Comparison of ENCODE assay signal across 8 mouse cellular contexts in genomic region chr1:179137145-179137477, GRCm38 (mm10).
A peak's percentile ranks its signal among the peaks of the same experiment; 100 is the strongest.
DNase-seq lines count a peak whose midpoint lies in the region; ATAC-seq and TF ChIP-seq lines count a peak whose summit lies in the region.

No protein-coding gene starts in this region.

- H3K9ac ChIP-seq in heart, embryonic 13.5 days, result no peak overlapping the region
- no peak overlapping the region for H3K9ac ChIP-seq in liver, postnatal 0 days (replicated peaks)
- H3K9ac ChIP-seq in liver, embryonic 11.5 days (ENCODE audit: low read depth, low read length), result no peak overlapping the region
- no peak overlapping the region for H3K9ac ChIP-seq in hindbrain, embryonic 11.5 days (ENCODE audit: low read depth, low read length)

- H3K36me3 ChIP-seq in heart, embryonic 13.5 days, result peaks cover 9% of the 10 kb centered on the region; the same call in 1 of the 2 replicates
- no peaks in the 10 kb centered on the region for H3K36me3 ChIP-seq in liver, postnatal 0 days (replicated peaks; ENCODE audit: insufficient read depth, low read length)
- peaks cover 6% of the 10 kb centered on the region for H3K36me3 ChIP-seq in liver, embryonic 11.5 days (ENCODE audit: control insufficient read depth, insufficient read depth, low read length)
- H3K36me3 ChIP-seq in hindbrain, embryonic 11.5 days (ENCODE audit: control insufficient read depth, insufficient read depth, low read length), result no peaks in the 10 kb centered on the region

- intact Hi-C loops in gastrocnemius, postnatal 36 days (cut with DNase I), result no loop called here

- no peak for TF ChIP-seq POLR2A in brain, embryonic 14.5 days (IDR thresholded peaks at IDR 0.05; ENCODE audit: borderline replicate concordance, extremely low read depth, insufficient read depth, insufficient read length, poor library complexity, severe bottlenecking)

- H3K9me3 ChIP-seq in heart, embryonic 13.5 days, result peaks cover 10% of the 10 kb centered on the region
- peaks cover 5% of the 10 kb centered on the region; the same call in 1 of the 2 replicates for H3K9me3 ChIP-seq in liver, postnatal 0 days (ENCODE audit: low read length)
- H3K9me3 ChIP-seq in liver, embryonic 11.5 days (ENCODE audit: control insufficient read depth, low read length), result peaks cover 4% of the 10 kb centered on the region; the same call in 1 of the 2 replicates
- no peaks in the 10 kb centered on the region for H3K9me3 ChIP-seq in hindbrain, embryonic 11.5 days (ENCODE audit: control insufficient read depth, low read length)

- TF ChIP-seq EP300 in liver, postnatal 0 days (IDR thresholded peaks at IDR 0.05; ENCODE audit: low read depth), result no peak

- no peak for DNase-seq in heart, adult 11 months
- no peak for DNase-seq in liver, postnatal 0 days
- DNase-seq in liver, embryonic 11.5 days (ENCODE audit: low spot score), result no peak
- DNase-seq in brain, embryonic 14.5 days (ENCODE audit: low read depth), result no peak
- DNase-seq in retina, embryonic 14.5 days (ENCODE audit: low spot score), result peak; percentile 21
- no peak for DNase-seq in hindbrain, embryonic 11.5 days (ENCODE audit: low spot score)
- no peak for DNase-seq in gastrocnemius, postnatal 36 days

- TF ChIP-seq CTCF in liver, postnatal 0 days (IDR thresholded peaks at IDR 0.05; ENCODE audit: low read depth), result peak; percentile 26; the same call in 1 of the 2 replicates
- TF ChIP-seq CTCF in brain, embryonic 14.5 days (IDR thresholded peaks at IDR 0.05; ENCODE audit: borderline replicate concordance, extremely low read depth, insufficient read depth, insufficient read length), result peak; percentile 19; the same call in 1 of the 2 replicates

- peak overlapping the region; percentile 61 for H3K27ac ChIP-seq in heart, embryonic 13.5 days (replicated peaks)
- no peak overlapping the region for H3K27ac ChIP-seq in liver, postnatal 0 days (ENCODE audit: low read depth)
- no peak overlapping the region for H3K27ac ChIP-seq in liver, embryonic 11.5 days (ENCODE audit: low read depth, low read length)
- H3K27ac ChIP-seq in hindbrain, embryonic 11.5 days (ENCODE audit: low read depth, low read length), result no peak overlapping the region

- peak overlapping the region; percentile 51 for H3K4me2 ChIP-seq in heart, embryonic 13.5 days
- no peak overlapping the region for H3K4me2 ChIP-seq in liver, postnatal 0 days (ENCODE audit: low read depth, low read length)
- H3K4me2 ChIP-seq in liver, embryonic 11.5 days, result no peak overlapping the region
- no peak overlapping the region for H3K4me2 ChIP-seq in hindbrain, embryonic 11.5 days (replicated peaks; ENCODE audit: low read depth, low read length)

- WGBS in heart, embryonic 13.5 days, result 49% methylated on average over 3 of the region's 3 CpGs
- 64% methylated on average over 3 of the region's 3 CpGs for WGBS in liver, postnatal 0 days (ENCODE audit: insufficient replicate concordance)
- WGBS in liver, embryonic 11.5 days, result 70% methylated on average over 3 of the region's 3 CpGs
- 68% methylated on average over 3 of the region's 3 CpGs for WGBS in hindbrain, embryonic 11.5 days

- ATAC-seq in heart, embryonic 13.5 days (ENCODE audit: extremely low read depth, insufficient number of reproducible peaks, low FRiP score, low TSS enrichment), result no peak
- no peak for ATAC-seq in liver, postnatal 0 days
- ATAC-seq in liver, embryonic 11.5 days (replicated peaks; ENCODE audit: low FRiP score), result no peak
- no peak for ATAC-seq in hindbrain, embryonic 11.5 days (ENCODE audit: low FRiP score)

- H3K4me1 ChIP-seq in heart, embryonic 13.5 days, result peaks cover 24% of the 10 kb centered on the region
- H3K4me1 ChIP-seq in liver, postnatal 0 days (ENCODE audit: insufficient read depth), result no peaks in the 10 kb centered on the region
- no peaks in the 10 kb centered on the region; the same call in 1 of the 2 replicates for H3K4me1 ChIP-seq in liver, embryonic 11.5 days (replicated peaks; ENCODE audit: control insufficient read depth, insufficient read depth, low read length)
- H3K4me1 ChIP-seq in hindbrain, embryonic 11.5 days (replicated peaks; ENCODE audit: control insufficient read depth, insufficient read depth, low read length), result no peaks in the 10 kb centered on the region

- H3K27me3 ChIP-seq in heart, embryonic 13.5 days (replicated peaks), result no peaks in the 10 kb centered on the region
- H3K27me3 ChIP-seq in liver, postnatal 0 days (ENCODE audit: insufficient read depth, low read length), result no peaks in the 10 kb centered on the region
- H3K27me3 ChIP-seq in liver, embryonic 11.5 days (replicated peaks; ENCODE audit: control insufficient read depth, insufficient read depth, low read length), result no peaks in the 10 kb centered on the region
- no peaks in the 10 kb centered on the region for H3K27me3 ChIP-seq in hindbrain, embryonic 11.5 days (ENCODE audit: control insufficient read depth, insufficient read depth, low read length)

- H3K4me3 ChIP-seq in heart, embryonic 13.5 days, result no peak overlapping the region
- no peak overlapping the region for H3K4me3 ChIP-seq in liver, postnatal 0 days (ENCODE audit: low read depth, low read length)
- H3K4me3 ChIP-seq in liver, embryonic 11.5 days (ENCODE audit: low read depth, low read length), result no peak overlapping the region
- H3K4me3 ChIP-seq in hindbrain, embryonic 11.5 days (ENCODE audit: low read depth, low read length), result no peak overlapping the region
